Mouse (Mus musculus): ENCODE measurements around the gene Cabp4.

Cabp4 gene

GRCm38 (mm10) chr19:4143759-4144268 lies at the start of gene Cabp4:
TSS of gene Cabp4 (minus strand) at chr19:4144033.
- DNase-seq, result no peak

GRCm38 (mm10) chr19:4193129-4193528 lies 49.3 kb upstream of the Cabp4 start:
- no peak for DNase-seq

GRCm38 (mm10) chr19:4192251-4192985 lies 48.6 kb upstream of the Cabp4 start:
- no peak for DNase-seq

- DNase-seq, result peak; percentile 93
These were observed 47.9 kb upstream of the Cabp4 start, which contains the start of gene Ppp1ca for GRCm38 (mm10) chr19:4191528-4192250. TSS of gene Ppp1ca (plus strand) at chr19:4192065.

- peak; percentile 49 for DNase-seq
These were observed 47.0 kb upstream of the Cabp4 start, which contains the start of gene Tbc1d10c for GRCm38 (mm10) chr19:4190831-4191334. TSS of gene Tbc1d10c (minus strand) at chr19:4191284.

- DNase-seq, result no peak
These were observed 45.3 kb upstream of the Cabp4 start for GRCm38 (mm10) chr19:4189051-4189620.

GRCm38 (mm10) chr19:4187303-4187702 lies 43.5 kb upstream of the Cabp4 start:
- no peak for DNase-seq

GRCm38 (mm10) chr19:4184976-4185975 lies 41.4 kb upstream of the Cabp4 start:
- DNase-seq, result no peak

GRCm38 (mm10) chr19:4183689-4184088 lies 39.9 kb upstream of the Cabp4 start:
- DNase-seq, result no peak

GRCm38 (mm10) chr19:4181892-4182291 lies 38.1 kb upstream of the Cabp4 start:
- DNase-seq, result no peak

- no peak for DNase-seq
These were observed 36.6 kb upstream of the Cabp4 start for GRCm38 (mm10) chr19:4180411-4180810.

- no peak for DNase-seq
These were observed 31.6 kb upstream of the Cabp4 start, which contains the start of gene Carns1 for GRCm38 (mm10) chr19:4175368-4175947. TSS of gene Carns1 (minus strand) at chr19:4175479.

GRCm38 (mm10) chr19:4172925-4173324 lies 29.1 kb upstream of the Cabp4 start:
- DNase-seq, result no peak

GRCm38 (mm10) chr19:4171393-4172290 lies 27.8 kb upstream of the Cabp4 start:
- no peak for DNase-seq

GRCm38 (mm10) chr19:4170723-4171392 lies 27.0 kb upstream of the Cabp4 start:
- no peak for DNase-seq

GRCm38 (mm10) chr19:4169810-4170209 lies 26.0 kb upstream of the Cabp4 start:
- no peak for DNase-seq

- peak; percentile 100 for DNase-seq
These were observed 25.5 kb upstream of the Cabp4 start for GRCm38 (mm10) chr19:4169378-4169784.

- no peak for DNase-seq
These were observed 23.0 kb upstream of the Cabp4 start for GRCm38 (mm10) chr19:4166678-4167476.

GRCm38 (mm10) chr19:4164721-4165120 lies 20.9 kb upstream of the Cabp4 start:
- no peak for DNase-seq
